Mouse (Mus musculus) liver, adult (tissue): Measurements from ENCODE around the gene Echdc1.

Experiments used
- GATA4 ChIP-seq: IDR thresholded peaks from 2 replicates; pipeline ENCODE4 v1.6.1; 2014; ENCODE audit warnings: mild to moderate bottlenecking, low read length; ENCODE audit not compliant: insufficient replicate concordance

The Echdc1 gene

GRCm38 (mm10) chr10:29313064-29313638 is at the start of gene Echdc1:
TSS of gene Echdc1 (plus strand) at chr10:29313166.
- no peak for TF ChIP-seq GATA4

GRCm38 (mm10) chr10:29281736-29282135 is 31.2 kb upstream of the Echdc1 start:
- TF ChIP-seq GATA4, result no peak

- TF ChIP-seq GATA4, result no peak
Measured at GRCm38 (mm10) chr10:29285757-29286156, 27.2 kb upstream of the Echdc1 start.

GRCm38 (mm10) chr10:29302230-29302629 is 10.7 kb upstream of the Echdc1 start:
- no peak for TF ChIP-seq GATA4

GRCm38 (mm10) chr10:29311480-29312219 is 1.3 kb upstream of the Echdc1 start:
- TF ChIP-seq GATA4, result no peak

GRCm38 (mm10) chr10:29313905-29314304 is 939 bp downstream of the Echdc1 start:
- TF ChIP-seq GATA4, result no peak

GRCm38 (mm10) chr10:29324817-29325216 is 11.9 kb downstream of the Echdc1 start:
- TF ChIP-seq GATA4, result no peak

GRCm38 (mm10) chr10:29333836-29334235 is 20.9 kb downstream of the Echdc1 start:
- no peak for TF ChIP-seq GATA4

GRCm38 (mm10) chr10:29338355-29339056 is 25.5 kb downstream of the Echdc1 start:
- TF ChIP-seq GATA4, result no peak

GRCm38 (mm10) chr10:29344232-29344631 is 31.3 kb downstream of the Echdc1 start:
- no peak for TF ChIP-seq GATA4

GRCm38 (mm10) chr10:29346638-29347037 is 33.7 kb downstream of the Echdc1 start:
- TF ChIP-seq GATA4, result no peak

- TF ChIP-seq GATA4, result peak; percentile 93; the same call in 1 of the 2 replicates
Measured at GRCm38 (mm10) chr10:29351420-29351819, 38.5 kb downstream of the Echdc1 start.

GRCm38 (mm10) chr10:29352575-29352974 is 39.6 kb downstream of the Echdc1 start:
- TF ChIP-seq GATA4, result no peak

GRCm38 (mm10) chr10:29354183-29354582 is 41.2 kb downstream of the Echdc1 start:
- no peak for TF ChIP-seq GATA4

GRCm38 (mm10) chr10:29361095-29361463 is 48.1 kb downstream of the Echdc1 start:
- TF ChIP-seq GATA4, result no peak
